Mouse (Mus musculus) right cerebral cortex, adult 18-20 months (tissue): ENCODE measurements around the gene Irf8.
"Not testable (repeated sequence)": the region's sequence is repeated elsewhere in the genome, so short reads cannot be mapped to it uniquely, and the experiment has no call there.

Experiments
- DNase-seq: peaks from one replicate; pipeline ENCODE4 v3.0.0; 2022; ENCODE audit warnings: mixed read lengths

Irf8 gene

GRCm38 (mm10) chr8:120723025-120723424 lies 13.1 kb upstream of the Irf8 start:
- DNase-seq, result no peak

GRCm38 (mm10) chr8:120724096-120724495 lies 12.1 kb upstream of the Irf8 start:
- not testable (repeated sequence) for DNase-seq

- DNase-seq, result no peak
These were observed 11.2 kb upstream of the Irf8 start for GRCm38 (mm10) chr8:120724816-120725575.

- no peak for DNase-seq
These were observed 10.6 kb upstream of the Irf8 start for GRCm38 (mm10) chr8:120725576-120725950.

- no peak for DNase-seq
These were observed 10.1 kb upstream of the Irf8 start for GRCm38 (mm10) chr8:120726051-120726450.

- no peak for DNase-seq
These were observed 7.5 kb upstream of the Irf8 start for GRCm38 (mm10) chr8:120728488-120729160.

GRCm38 (mm10) chr8:120731582-120731981 lies 4.6 kb upstream of the Irf8 start:
- no peak for DNase-seq

GRCm38 (mm10) chr8:120732068-120732467 lies 4.1 kb upstream of the Irf8 start:
- no peak for DNase-seq

- DNase-seq, result no peak
These were observed 328 bp downstream of the Irf8 start for GRCm38 (mm10) chr8:120736486-120736885.

GRCm38 (mm10) chr8:120737166-120737565 lies 1.0 kb downstream of the Irf8 start:
- no peak for DNase-seq

- no peak for DNase-seq
These were observed 2.6 kb downstream of the Irf8 start for GRCm38 (mm10) chr8:120738771-120739170.

- DNase-seq, result no peak
These were observed 3.4 kb downstream of the Irf8 start for GRCm38 (mm10) chr8:120739526-120739925.

GRCm38 (mm10) chr8:120740579-120740978 lies 4.4 kb downstream of the Irf8 start:
- DNase-seq, result no peak

- DNase-seq, result no peak
These were observed 4.8 kb downstream of the Irf8 start for GRCm38 (mm10) chr8:120741001-120741400.

- no peak for DNase-seq
These were observed 5.8 kb downstream of the Irf8 start for GRCm38 (mm10) chr8:120741815-120742530.

GRCm38 (mm10) chr8:120743149-120743897 lies 7.2 kb downstream of the Irf8 start:
- no peak for DNase-seq

GRCm38 (mm10) chr8:120743898-120744290 lies 7.7 kb downstream of the Irf8 start:
- no peak for DNase-seq

- no peak for DNase-seq
These were observed 8.3 kb downstream of the Irf8 start for GRCm38 (mm10) chr8:120744448-120744847.

- DNase-seq, result no peak
These were observed 9.1 kb downstream of the Irf8 start for GRCm38 (mm10) chr8:120745226-120745625.

- DNase-seq, result no peak
These were observed 10.0 kb downstream of the Irf8 start for GRCm38 (mm10) chr8:120746007-120746701.

- DNase-seq, result no peak
These were observed 11.1 kb downstream of the Irf8 start for GRCm38 (mm10) chr8:120747286-120747685.

- DNase-seq, result no peak
These were observed 14.5 kb downstream of the Irf8 start for GRCm38 (mm10) chr8:120750616-120751015.
